Comparison of ENCODE assay signal across 15 mouse cellular contexts in the genomic region with DNA sequence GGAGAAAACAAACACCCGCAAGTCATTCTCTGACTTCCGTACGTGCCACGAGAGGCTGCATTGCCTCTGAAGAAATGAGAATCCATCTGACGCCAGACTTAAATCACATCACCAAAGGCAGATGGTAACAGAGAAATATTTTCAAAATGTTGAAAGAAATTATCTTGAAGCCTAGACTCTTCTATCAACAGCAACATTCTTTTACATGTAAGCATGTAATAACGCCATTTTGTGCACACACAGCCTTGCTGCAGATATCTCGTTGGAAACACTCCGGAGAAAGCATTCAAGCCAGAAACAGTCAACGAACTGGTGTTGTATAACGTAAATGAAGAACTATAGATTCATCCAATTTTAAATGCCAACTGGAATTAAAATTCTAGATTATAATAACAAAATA.
"Had no signal": no experiment of that assay in that cellular context is flagged by ENCODE, and none has a peak within 500 bp of the region (broad histone marks: within the 10 kb centered on the region; RNA-seq: fewer than 3 reads in every experiment).

No protein-coding gene starts in this region.

- H3K4me3 ChIP-seq: lung, embryonic 15.5 days; megakaryocyte, embryonic 14.5 days; midbrain, embryonic 13.5 days; midbrain, embryonic 15.5 days; neural tube, embryonic 12.5 days; stomach, embryonic 15.5 days had no signal

- H3K9me3 ChIP-seq: lung, embryonic 15.5 days; megakaryocyte, embryonic 14.5 days; midbrain, embryonic 13.5 days; midbrain, embryonic 15.5 days; neural tube, embryonic 12.5 days; stomach, embryonic 15.5 days had no signal

- DNase-seq: lung, adult 2 months; right cerebral cortex, postnatal 14 days; thymus, adult 2 months; thymus, postnatal 25 days; thymus, postnatal 4 days had no signal

- H3K9ac ChIP-seq: lung, embryonic 15.5 days; midbrain, embryonic 13.5 days; midbrain, embryonic 15.5 days; neural tube, embryonic 12.5 days; stomach, embryonic 15.5 days had no signal

- H3K27ac ChIP-seq: lung, embryonic 15.5 days; macrophage; midbrain, embryonic 13.5 days; midbrain, embryonic 15.5 days; neural tube, embryonic 12.5 days; stomach, embryonic 15.5 days; stomach, postnatal 0 days had no signal

- H3K4me1 ChIP-seq: lung, embryonic 15.5 days; megakaryocyte, embryonic 14.5 days; midbrain, embryonic 15.5 days; neural tube, embryonic 12.5 days; stomach, embryonic 15.5 days had no signal

- H3K4me2 ChIP-seq: lung, embryonic 15.5 days; midbrain, embryonic 11.5 days; midbrain, embryonic 13.5 days; midbrain, embryonic 15.5 days; neural tube, embryonic 12.5 days; stomach, embryonic 15.5 days had no signal

- H3K36me3 ChIP-seq: lung, embryonic 15.5 days; midbrain, embryonic 13.5 days; midbrain, embryonic 15.5 days; neural tube, embryonic 12.5 days; stomach, embryonic 15.5 days had no signal

- ATAC-seq: lung, postnatal 0 days; midbrain, embryonic 13.5 days; midbrain, embryonic 15.5 days had no signal

- H3K27me3 ChIP-seq: lung, embryonic 15.5 days; megakaryocyte, embryonic 14.5 days; midbrain, embryonic 13.5 days; midbrain, embryonic 15.5 days; neural tube, embryonic 12.5 days; stomach, embryonic 15.5 days had no signal
